Mouse (Mus musculus): ENCODE results near the gene Cmip.

Gene Cmip

DNA sequence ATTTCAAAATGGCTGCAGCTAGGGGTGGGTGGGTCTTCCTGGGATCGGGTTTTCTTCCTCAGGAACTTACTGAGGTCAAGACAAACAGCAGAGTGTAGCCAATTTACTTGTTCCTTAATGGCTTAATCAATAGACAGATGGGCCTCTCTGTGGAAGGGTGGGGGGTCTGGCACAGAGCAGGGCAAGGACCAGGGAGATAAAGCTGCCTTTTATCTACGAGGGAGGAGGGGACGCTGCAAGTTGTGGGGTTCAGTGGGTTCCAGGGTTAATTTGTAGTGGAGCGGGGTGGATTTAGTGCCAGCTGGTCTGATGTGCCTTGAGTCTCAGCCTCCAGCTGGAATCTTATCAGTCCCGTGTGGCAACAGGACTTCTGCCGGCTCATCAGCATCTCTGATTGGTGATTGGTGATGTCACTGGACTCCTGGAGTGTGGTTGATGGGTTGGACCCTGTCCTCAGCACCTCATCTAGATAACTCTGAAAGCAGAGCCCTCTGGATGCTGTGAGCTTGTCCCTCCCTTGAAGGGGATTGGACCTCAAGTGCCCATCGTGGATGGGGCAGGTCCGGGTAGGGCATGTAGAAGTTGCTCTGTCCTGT lies 65.9 kb downstream of the Cmip start:
- no peak for DNase-seq (ENCODE audit: low spot score in 2 of 2)

DNA sequence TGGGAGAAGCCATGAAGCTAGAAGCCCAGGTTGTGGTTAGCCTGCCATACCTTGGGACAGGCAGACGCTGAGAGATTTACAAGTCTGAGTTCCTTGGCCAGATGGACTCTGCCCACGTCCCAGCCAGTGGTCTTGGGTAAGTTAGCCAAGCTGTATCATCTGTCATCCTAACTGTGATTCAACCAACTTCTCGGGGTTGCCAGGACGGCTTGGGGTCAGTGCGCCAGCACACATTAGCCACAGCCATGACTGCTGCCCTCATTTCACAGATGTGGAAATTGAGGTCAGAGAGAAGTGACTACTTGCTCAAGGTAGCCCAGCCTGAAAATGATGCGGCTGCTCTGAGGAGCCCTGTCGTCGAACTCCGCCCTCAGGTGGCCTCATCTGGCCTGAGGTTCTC lies 68.0 kb downstream of the Cmip start:
- no peak for DNase-seq (ENCODE audit: low spot score in 2 of 2)

DNA sequence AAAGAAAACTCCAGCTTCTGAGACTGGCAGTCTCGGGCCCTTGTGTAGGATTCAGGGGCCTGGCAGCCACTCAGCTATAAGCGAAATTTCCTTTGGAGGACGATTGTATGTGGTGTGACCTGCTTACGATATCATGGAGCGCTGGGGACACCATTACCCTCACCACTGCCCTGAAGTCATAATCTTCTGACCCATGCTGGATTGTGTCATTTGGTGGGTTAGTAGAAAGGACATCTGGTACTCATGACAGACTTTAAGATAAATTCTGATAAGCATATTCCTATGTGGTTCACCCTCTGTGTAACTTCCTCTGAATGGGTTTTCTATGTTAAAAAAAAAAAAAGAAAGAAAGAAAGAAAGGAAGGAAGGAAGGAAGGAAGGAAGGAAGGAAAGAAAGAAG lies 69.9 kb downstream of the Cmip start:
- no peak for DNase-seq (ENCODE audit: low spot score in 2 of 2)

DNA sequence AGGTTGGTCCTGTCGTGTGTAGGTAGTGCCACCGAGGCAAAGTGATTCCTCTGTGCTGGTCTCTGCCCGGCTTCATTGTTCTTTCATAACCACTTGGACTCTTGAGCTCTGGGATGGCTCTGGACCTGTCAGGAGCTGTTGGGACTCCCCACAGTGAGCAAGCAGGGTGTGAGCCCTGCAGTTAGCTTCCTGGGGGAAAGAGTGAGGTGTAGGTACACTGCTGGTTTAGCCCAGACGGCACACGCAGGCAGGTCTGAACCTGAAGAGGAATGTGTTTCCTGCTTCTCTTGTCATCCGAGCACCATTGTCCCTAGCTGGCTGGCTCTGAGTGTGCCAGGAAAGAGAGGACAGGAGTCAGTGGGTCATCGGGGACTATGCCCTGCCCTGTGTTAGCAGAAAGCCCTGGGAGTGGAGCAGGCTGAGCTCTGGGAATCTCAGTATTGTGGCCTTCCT lies 70.5 kb downstream of the Cmip start:
- no peak for DNase-seq (ENCODE audit: low spot score in 2 of 2)

DNA sequence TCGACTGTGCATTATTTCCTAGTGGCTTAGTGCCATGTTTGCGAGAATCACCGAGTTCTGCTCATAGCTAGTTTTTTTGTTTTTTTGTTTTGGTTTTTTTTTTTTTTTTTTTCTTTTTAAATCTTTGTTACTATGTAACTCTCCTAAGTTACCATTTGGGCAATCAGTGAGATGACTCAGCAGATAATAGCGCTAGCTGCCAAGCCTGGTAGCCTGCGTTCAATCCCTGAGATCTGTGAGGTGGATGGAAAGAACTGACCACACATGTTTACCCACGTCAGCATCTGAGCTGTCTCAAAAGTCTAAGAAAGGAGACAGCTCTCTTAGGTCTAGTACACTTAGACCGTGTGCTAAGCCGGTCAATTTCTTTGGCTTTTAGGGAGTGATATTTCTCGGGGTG lies 71.9 kb downstream of the Cmip start:
- DNase-seq (ENCODE audit: low spot score in 2 of 2), result no peak

DNA sequence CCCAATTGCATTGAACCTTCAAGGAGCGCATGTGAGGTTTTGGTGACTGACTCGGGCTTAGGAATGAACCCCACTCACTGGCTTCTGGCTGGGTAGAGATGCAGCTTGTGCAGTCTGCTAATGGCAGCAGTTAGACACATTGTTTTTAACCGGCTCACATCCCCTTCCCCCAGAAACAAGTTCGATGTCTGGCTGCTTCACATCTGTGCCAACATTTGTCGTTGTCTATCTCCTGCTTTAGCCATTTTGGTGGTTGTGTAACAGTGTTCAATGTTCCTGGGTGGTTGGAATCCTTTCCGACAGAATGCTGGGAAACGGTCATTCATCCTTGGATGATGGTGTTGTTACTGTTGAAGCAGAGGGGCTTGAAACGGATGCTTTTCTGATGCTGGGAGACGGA lies 72.3 kb downstream of the Cmip start:
- no peak for DNase-seq (ENCODE audit: low spot score in 2 of 2)

DNA sequence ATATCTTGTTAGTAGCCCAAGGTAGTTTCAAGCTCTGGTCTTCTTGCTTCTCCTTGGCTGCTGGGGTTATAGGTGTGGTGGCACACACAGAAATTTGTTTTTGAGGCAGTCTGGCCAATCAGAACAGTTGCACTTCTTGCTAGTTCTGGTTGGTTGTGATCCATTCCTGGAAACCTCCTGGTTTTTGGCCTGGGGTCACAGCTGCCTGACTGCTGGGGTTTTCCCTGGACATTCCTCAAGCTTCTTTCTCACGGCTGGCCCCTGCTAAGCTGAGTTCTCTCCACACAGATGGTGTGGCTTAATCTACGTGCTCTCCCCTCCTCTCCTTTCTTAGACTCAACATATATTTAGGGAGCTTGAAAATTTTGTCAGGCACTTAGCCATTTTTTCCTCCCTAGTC lies 73.0 kb downstream of the Cmip start:
- no peak for DNase-seq (ENCODE audit: low spot score in 2 of 2)

DNA sequence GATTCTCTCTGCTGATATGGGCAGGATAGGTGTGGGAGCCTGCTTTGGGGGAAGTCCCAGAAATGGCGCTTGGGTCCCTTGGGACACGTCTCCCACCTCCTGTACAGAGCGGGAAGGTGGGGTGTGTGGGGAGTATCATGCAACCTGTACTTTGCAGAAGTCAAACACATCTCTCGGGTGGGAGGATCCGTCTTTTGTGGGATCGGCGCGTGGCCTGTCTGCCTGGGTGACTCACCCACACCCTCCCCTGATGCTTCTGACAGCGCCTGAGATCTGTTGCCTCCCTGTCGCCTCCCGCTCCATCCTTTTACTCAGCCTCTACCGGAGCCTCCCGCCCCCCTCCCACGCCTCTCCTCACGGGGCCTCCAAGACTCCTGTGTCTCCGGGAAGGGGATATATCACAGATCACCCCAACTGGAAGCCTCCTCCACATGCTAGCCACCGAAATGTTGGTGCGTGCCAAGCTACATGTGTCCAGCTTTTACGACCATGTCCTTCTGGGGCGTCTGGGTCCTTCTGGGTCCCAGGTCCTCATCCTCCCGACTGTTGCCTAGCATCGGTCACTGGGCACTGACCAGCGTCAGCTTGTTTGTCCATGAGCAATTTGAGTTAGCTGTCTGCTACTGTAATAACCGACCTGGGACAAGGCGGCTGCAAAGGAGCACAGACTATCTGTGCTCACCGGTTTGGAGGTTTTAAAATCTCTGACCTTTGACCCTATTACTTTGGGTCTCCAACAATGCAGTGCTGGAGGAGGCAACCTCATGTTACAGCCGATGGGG lies 75.6 kb downstream of the Cmip start:
- peak in 1 of 2 experiments; percentile 42 for DNase-seq (ENCODE audit: low spot score in 2 of 2)

DNA sequence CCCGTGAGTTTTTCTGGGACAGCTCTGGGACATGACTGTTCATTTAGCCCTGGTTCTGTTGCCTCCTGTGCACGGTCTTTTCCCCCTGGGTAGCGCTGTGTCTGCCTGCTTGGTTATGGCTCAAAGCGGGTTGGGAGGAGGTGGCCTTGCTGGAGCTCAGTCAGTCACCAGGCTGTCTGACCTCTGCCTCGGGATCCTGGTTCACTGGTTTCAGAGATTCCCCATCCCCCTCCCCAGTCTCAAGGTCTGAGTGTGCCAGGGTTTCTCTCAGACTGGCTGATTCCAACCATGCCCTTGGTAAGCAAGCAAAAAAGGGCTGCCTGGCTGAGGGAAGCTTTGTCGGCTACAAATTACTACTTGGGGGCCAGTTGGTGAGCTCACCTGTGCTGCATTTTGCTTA lies 76.8 kb downstream of the Cmip start:
- no peak for DNase-seq (ENCODE audit: low spot score in 2 of 2)

DNA sequence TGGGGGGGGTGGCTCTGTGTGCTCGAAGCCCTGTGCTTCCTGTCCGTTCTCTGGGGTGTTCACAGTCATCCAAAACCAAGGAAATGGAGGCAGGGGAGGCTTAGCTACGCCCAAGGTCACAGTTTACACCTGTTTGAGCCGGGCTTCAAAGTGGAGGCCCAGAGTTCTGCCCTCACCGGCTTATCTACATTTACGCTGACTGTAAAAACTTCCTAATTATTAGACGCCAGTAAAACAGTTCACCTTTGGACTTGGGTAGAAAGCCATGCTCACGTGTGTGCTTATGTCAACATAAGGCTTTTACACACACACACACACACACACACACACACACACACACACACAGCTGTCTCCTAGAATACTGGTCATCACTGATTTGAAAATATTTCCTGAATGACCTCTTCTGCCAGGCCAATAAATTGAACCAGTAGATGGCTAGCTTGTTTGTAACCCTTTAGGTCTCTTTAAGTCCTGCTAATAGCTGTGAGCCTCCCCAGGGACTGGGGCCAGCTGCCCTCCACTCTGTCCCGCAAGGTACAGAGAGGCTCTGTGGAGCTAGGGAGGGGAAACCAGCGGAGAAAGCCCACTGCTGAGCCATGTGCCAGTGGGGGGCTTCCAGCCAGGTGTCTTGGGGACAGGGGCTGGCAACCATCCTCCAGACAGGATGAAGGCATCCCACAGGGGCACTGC lies 77.3 kb downstream of the Cmip start:
- no peak for DNase-seq (ENCODE audit: low spot score in 2 of 2)

DNA sequence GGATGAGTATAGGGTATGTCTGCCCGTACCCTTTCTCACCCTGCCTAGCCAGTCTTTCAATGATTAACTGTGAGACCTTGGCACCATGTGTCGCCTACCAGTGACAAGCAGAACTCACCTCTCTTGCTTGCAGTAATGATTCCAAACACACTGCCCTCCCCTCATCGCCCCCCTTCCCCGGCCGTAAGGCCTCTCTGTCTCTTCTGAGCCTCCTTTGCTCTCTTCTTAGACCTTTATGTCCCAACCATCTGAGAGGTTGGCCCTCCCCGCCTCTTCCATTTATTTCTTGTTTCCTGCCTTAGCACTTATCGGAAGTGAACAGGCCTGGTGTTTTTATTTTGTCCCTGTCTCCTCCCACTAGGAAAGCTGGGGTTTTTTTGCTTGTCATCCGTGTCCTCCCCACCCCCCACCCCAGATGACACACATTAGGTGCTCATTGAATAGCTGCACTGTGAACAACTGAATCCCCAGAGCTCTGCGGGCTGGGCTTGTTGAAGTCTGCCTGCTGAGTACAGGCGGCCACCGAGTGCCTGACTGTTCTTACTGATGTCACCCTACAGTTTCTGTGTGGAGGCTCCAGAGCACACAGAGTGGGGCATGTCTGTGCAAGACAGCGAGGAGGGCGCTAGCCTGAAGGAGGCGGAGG lies 78.0 kb downstream of the Cmip start:
- DNase-seq (ENCODE audit: low spot score in 2 of 2), result no peak

DNA sequence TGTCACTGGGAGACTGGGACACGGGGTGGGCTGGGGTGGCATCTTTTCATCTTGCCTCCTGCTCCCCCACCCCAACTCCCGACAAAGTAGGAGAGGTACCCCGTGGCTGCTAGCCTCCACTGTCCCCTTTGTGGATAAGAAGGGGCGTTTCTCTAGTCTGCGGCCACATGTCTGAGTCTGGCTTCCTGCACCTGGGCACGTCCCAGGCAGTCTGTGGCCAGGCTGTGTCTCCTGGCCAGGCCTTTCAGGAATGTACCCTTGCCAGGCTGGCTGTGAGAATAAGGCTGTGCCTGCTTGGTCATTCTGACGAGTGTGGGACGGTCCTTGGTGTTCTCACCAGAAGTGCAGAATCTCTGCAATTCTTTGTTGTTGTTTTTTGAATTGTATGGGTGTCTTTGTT lies 78.6 kb downstream of the Cmip start:
- DNase-seq (ENCODE audit: low spot score in 2 of 2), result no peak

DNA sequence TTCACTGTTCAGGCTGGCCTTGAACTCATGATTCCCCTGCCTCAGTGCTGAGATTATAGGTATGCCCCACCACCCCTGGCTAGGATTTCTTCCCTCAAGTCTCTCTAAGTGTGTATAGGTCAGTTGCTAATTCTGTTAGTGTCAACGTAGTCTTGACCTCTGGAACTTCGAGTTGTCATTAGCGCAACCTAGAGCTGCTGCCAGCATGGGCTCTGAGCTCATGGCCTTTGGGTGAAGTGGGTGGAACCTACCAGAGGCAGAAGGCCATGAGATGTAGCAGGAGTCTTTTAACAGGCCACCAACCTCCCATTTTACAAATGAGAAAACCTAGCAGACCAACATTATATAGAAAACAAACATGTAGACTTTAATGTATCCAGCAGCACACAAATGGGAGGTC lies 80.3 kb downstream of the Cmip start:
- DNase-seq (ENCODE audit: low spot score in 2 of 2), result no peak

DNA sequence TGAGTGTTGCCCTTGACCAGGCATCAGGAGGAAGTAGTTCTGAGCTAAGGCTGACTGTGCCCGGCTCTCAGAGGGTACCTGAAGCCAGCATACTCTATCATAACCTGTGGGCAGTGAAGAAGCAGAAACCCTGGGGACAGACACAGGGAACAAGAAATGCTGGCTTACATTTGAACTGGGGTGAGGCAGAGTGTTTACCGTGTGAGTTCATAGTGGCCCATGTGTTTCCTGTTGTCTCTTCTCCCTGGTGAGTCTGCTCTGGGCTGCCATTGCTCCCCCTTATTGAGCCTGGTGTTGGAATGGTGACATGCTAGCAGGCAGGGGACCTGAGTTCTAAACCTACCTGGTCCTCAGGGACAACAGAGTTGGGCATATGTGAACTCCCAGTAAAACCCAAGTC lies 81.8 kb downstream of the Cmip start:
- DNase-seq (ENCODE audit: low spot score in 2 of 2), result no peak

DNA sequence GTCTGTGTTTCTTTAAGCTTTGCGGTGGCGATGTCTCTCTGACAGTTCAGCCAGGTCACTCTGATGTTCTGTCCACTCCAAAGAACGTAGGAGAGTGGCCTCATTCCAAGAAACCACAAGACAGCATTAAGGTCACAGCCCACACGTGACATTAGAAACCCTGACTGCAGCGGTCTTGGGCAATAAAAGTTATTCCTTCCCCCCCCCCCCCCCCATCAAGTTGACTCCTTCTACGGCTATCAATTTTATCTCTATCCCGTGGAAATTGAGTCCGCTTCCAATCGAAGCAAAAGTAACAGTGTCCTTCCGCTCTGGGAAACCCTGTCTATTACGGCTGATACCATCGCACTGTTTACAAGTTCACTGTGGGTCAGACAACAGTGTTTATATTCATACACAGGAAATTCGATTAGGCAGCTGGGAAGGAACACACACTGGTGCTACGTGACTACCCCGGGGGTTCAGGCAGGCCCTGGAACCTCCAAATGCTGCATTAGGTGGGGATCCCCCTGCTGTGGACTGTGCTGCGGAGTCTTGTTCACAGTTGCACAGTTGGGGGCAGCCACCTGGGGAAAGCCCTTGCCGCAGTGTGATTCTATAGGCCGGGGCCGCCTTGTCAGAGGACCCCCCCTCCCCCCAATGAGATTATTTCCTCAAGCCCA lies 82.6 kb downstream of the Cmip start:
- DNase-seq (ENCODE audit: low spot score in 2 of 2), result no peak

DNA sequence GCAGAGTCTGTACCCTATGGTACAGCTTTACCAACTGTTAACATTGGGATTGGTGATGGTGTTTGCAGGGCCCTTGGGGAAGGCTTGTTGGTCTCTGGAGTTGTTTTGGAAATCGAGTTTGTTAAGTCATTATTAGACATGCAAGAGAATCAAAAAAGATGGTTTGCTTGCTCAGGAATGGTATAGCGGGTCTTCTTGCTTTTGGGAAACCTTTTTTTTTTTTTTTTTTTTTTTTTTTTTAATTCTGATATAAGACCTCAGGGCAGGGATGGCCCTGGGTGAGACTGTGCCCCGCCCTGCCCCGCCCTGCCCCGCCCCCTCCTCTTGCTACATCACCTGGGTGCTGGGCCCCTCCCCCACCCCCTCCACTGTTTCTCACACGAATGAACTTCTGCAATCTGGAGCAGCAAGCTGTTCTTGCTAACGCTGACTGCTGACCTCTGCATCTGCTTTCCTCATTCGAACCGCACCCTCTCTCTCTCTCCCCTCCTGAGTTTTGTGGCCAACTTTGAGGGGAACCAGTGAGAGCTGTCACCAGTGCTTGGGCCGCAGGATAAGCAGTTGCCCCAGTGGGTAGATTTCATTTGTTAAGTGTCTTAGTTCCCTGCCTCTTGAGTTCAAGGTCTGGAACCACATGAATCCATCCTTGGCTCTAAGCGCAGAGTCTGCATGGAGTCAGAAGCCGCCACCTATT lies 83.2 kb downstream of the Cmip start:
- DNase-seq (ENCODE audit: low spot score in 2 of 2), result no peak

DNA sequence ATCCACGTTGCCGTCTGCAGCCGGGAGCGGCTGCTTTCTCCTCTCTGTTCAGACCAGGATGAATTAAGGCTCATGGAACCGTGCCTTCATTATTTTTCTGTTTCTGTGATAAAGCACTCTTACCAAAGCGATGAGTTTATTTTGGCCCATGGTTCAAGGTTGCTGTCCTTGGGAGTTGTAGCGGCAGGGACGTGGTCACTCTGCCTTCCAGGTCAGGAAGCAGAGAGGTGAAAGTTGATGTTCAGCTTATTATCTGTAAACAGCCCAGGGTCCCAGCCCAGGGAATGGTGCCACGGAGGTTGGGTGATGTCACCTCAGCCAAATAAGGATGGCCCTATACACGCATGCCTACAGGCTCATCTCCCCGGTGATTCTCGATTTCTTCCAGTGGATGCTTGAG lies 83.9 kb downstream of the Cmip start:
- no peak for DNase-seq (ENCODE audit: low spot score in 2 of 2)

DNA sequence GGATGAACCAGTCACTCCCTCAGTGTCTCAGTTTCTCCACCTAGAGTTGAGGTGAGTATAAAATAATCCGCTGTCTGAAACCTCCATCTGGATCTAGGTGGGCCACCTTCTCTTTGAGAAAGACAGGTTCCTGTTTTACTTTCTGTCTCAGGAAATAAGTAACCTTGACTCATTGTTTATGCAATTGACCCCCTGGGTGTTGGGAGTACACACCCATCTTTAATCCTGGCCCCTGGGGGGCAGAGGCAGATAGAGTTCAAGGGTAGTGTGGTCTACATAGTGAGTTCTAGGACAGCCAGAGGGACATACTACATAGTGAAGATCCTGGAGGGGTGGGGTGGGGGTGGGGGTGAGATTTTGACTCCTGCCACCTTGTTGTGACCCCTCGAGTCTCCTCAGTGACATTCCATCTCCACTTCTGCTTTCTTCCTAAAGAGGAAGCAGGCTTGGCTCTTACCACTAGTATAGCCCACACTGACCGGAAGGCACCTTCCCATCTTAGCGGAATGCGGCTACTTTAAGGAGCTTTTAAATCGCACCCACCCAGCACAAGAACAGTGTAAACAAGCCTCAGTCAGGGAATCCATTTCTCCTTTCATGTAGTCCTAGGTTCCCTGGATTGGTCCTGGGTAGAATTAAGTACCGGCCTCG lies 86.0 kb downstream of the Cmip start:
- DNase-seq (ENCODE audit: low spot score in 2 of 2), result no peak

DNA sequence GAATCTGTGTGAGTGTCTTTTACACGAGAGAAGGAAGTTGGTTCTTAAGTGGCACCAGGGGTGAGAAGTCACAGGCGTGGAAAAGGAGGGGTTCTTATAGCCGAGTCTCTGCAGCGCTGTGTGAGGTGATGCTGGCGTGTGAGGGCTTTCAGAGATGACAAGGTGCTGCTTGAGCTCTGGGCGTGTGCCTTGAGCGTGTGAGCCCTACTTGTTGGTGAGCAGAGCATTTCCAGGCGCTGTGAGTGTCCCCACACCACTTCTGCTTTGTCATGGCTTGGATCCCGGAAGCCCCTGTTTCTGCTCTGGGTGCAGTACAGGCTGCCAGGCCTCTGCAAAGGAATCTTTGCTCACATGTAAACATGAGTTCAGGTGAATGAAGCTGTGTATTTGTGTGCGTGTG lies 86.6 kb downstream of the Cmip start:
- no peak for DNase-seq (ENCODE audit: low spot score in 2 of 2)

DNA sequence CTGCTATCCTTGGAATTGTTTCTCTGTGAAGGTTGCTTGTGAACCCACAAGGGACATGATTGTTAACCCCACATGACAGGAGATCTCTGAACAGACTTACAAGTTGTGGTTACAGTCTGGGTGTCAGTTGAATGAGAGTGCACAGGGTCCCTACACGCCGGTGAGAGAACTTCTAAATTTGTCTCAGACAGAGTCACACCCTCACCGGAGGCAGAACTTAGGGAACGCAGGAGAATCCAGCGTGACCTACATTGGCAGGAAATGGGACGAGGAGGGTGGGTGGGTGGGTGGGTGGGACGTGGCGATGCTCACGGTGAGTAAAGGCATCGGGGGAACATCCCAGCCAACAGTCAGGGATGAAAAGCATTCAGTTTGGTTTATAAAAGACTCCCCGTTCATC lies 88.0 kb downstream of the Cmip start:
- no peak for DNase-seq (ENCODE audit: low spot score in 2 of 2)

DNA sequence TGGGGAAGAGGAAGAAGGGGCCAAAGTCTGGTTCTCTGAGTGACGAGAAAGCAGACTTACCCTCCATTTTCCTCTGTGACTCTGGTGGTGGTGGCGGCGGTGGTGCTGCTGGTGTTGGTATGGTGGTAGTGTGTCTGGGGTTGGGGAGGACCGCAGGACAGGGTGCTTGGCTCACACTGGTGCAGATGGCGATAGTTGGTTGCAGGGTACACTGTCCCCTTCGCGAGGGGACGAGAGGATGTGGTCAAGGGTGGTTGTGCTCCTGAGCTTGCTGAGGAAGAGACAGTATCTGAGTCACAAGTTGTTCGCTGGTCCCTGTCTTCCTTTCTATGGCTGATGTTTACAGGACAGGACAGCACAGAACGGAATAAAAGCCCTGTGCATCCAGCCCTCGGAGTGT lies 88.5 kb downstream of the Cmip start:
- DNase-seq (ENCODE audit: low spot score in 2 of 2), result no peak

All from frontal cortex, postnatal 25 days (tissue).